Mouse (Mus musculus): ENCODE results near the gene Gm11011. TPM values are rescaled to one million over a fixed set of nuclear protein-coding genes. Genes with fewer than 3 reads are reported as not detected.
A peak's percentile ranks its signal among the peaks of the same experiment; 100 is the strongest.

The Gm11011 gene
- polyA plus RNA-seq, 1 experiment from 2014 or later, result not detected

DNA sequence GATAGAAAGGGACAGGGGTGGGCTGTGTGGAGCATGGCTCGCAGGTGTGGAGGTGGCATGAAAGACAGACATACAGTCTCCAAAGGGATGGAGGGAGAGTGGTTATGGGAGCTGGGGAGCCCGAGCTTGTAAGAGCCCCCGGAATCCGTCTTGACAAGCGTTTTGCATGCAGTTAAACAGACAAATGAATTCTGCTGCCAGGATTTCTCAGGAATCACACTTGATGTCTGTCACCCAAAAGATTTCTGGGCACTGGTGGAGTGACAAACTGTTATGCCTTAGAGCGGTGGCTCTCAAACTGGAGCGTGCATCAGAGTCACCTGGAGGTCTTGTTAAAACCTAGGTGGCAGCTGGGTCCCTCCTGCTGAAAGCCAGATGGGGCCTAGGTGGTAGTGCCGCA lies 10.4 kb upstream of the Gm11011 start:
- DNase-seq (ENCODE audit: low spot score) (no peak), ATAC-seq (replicated peaks; ENCODE audit: low FRiP score, low TSS enrichment, low read depth) (no peak)
- Histone ChIP-seq H3K27me3 (replicated peaks; ENCODE audit: control insufficient read depth, insufficient read depth, low read length) (no peaks in the 10 kb centered on the region), H3K36me3 (ENCODE audit: control insufficient read depth, insufficient read depth, low read length) (no peaks in the 10 kb centered on the region), H3K9me3 (ENCODE audit: control insufficient read depth, low read length) (no peaks in the 10 kb centered on the region), H3K27ac (ENCODE audit: low read depth) (no peak overlapping the region), H3K9ac (ENCODE audit: low read length) (no peak overlapping the region), H3K4me1 (replicated peaks; ENCODE audit: control insufficient read depth, insufficient read depth, low read length) (peaks cover 8% of the 10 kb centered on the region; the same call in 1 of the 2 replicates), H3K4me2 (ENCODE audit: low read length) (no peak overlapping the region), H3K4me3 (ENCODE audit: low read depth, low read length) (no peak overlapping the region)
- 88% methylated on average over 8 of the region's 8 CpGs for WGBS

- Histone ChIP-seq H3K27ac (ENCODE audit: low read depth) (no peak overlapping the region), H3K4me1 (replicated peaks; ENCODE audit: control insufficient read depth, insufficient read depth, low read length) (peaks cover 8% of the 10 kb centered on the region; the same call in 1 of the 2 replicates), H3K4me3 (ENCODE audit: low read depth, low read length) (no peak overlapping the region), H3K9ac (ENCODE audit: low read length) (no peak overlapping the region), H3K27me3 (replicated peaks; ENCODE audit: control insufficient read depth, insufficient read depth, low read length) (no peaks in the 10 kb centered on the region), H3K4me2 (ENCODE audit: low read length) (no peak overlapping the region), H3K36me3 (ENCODE audit: control insufficient read depth, insufficient read depth, low read length) (no peaks in the 10 kb centered on the region), H3K9me3 (ENCODE audit: control insufficient read depth, low read length) (no peaks in the 10 kb centered on the region)
- ATAC-seq (replicated peaks; ENCODE audit: low FRiP score, low TSS enrichment, low read depth) (no peak), DNase-seq (ENCODE audit: low spot score) (no peak)
- WGBS, result 77% methylated on average over 6 of the region's 6 CpGs
Measured at GRCm38 (mm10) chr2:169597357-169597756, 9.8 kb upstream of the Gm11011 start.

GRCm38 (mm10) chr2:169593742-169594141 lies 6.2 kb upstream of the Gm11011 start:
- Histone ChIP-seq H3K9me3 (ENCODE audit: control insufficient read depth, low read length) (no peaks in the 10 kb centered on the region), H3K4me2 (ENCODE audit: low read length) (no peak overlapping the region), H3K9ac (ENCODE audit: low read length) (no peak overlapping the region), H3K4me3 (ENCODE audit: low read depth, low read length) (no peak overlapping the region), H3K36me3 (ENCODE audit: control insufficient read depth, insufficient read depth, low read length) (no peaks in the 10 kb centered on the region), H3K27me3 (replicated peaks; ENCODE audit: control insufficient read depth, insufficient read depth, low read length) (no peaks in the 10 kb centered on the region), H3K27ac (ENCODE audit: low read depth) (no peak overlapping the region), H3K4me1 (replicated peaks; ENCODE audit: control insufficient read depth, insufficient read depth, low read length) (no peaks in the 10 kb centered on the region)
- DNase-seq (ENCODE audit: low spot score) (no peak), ATAC-seq (replicated peaks; ENCODE audit: low FRiP score, low TSS enrichment, low read depth) (no peak)
- 77% methylated on average over 3 of the region's 3 CpGs for WGBS

- H3K9ac ChIP-seq (ENCODE audit: low read length), result no peak overlapping the region
- DNase-seq (ENCODE audit: low spot score) (no peak), ATAC-seq (replicated peaks; ENCODE audit: low FRiP score, low TSS enrichment, low read depth) (no peak)
- no peaks in the 10 kb centered on the region for H3K36me3 ChIP-seq (ENCODE audit: control insufficient read depth, insufficient read depth, low read length)
- no peaks in the 10 kb centered on the region for H3K4me1 ChIP-seq (replicated peaks; ENCODE audit: control insufficient read depth, insufficient read depth, low read length)
- no peak overlapping the region for H3K4me2 ChIP-seq (ENCODE audit: low read length)
- no peaks in the 10 kb centered on the region for H3K27me3 ChIP-seq (replicated peaks; ENCODE audit: control insufficient read depth, insufficient read depth, low read length)
- H3K4me3 ChIP-seq (ENCODE audit: low read depth, low read length), result no peak overlapping the region
- H3K27ac ChIP-seq (ENCODE audit: low read depth), result no peak overlapping the region
- 72% methylated on average over 8 of the region's 8 CpGs for WGBS
- H3K9me3 ChIP-seq (ENCODE audit: control insufficient read depth, low read length), result no peaks in the 10 kb centered on the region
Measured at GRCm38 (mm10) chr2:169590412-169590811, 2.9 kb upstream of the Gm11011 start.

DNA sequence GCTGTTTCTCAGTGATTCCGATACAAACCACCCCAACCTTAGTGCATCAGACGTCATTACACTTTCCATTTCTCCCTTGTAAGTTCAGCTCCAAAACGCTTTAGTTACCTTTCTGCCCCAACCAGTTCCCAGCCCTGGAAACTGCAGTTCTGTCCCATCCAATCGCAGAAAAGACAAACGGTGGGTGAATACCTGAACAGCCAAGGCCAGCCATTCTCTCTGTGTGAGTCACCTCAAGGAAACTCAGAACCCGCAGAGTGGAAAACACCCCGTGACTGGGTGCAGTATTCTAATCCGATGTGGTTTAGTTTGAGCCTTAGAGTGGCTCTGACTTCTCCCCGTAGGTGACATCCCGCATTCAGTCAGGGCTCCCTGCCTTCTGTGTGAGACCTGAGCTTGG lies 2.2 kb upstream of the Gm11011 start:
- Histone ChIP-seq H3K4me1 (replicated peaks; ENCODE audit: control insufficient read depth, insufficient read depth, low read length) (no peaks in the 10 kb centered on the region), H3K27me3 (replicated peaks; ENCODE audit: control insufficient read depth, insufficient read depth, low read length) (no peaks in the 10 kb centered on the region), H3K9me3 (ENCODE audit: control insufficient read depth, low read length) (no peaks in the 10 kb centered on the region), H3K4me2 (ENCODE audit: low read length) (no peak overlapping the region), H3K27ac (ENCODE audit: low read depth) (no peak overlapping the region), H3K36me3 (ENCODE audit: control insufficient read depth, insufficient read depth, low read length) (no peaks in the 10 kb centered on the region), H3K9ac (ENCODE audit: low read length) (no peak overlapping the region), H3K4me3 (ENCODE audit: low read depth, low read length) (no peak overlapping the region)
- no peak for DNase-seq (ENCODE audit: low spot score)
- no peak for ATAC-seq (replicated peaks; ENCODE audit: low FRiP score, low TSS enrichment, low read depth)
- 89% methylated on average over 10 of the region's 10 CpGs for WGBS

DNA sequence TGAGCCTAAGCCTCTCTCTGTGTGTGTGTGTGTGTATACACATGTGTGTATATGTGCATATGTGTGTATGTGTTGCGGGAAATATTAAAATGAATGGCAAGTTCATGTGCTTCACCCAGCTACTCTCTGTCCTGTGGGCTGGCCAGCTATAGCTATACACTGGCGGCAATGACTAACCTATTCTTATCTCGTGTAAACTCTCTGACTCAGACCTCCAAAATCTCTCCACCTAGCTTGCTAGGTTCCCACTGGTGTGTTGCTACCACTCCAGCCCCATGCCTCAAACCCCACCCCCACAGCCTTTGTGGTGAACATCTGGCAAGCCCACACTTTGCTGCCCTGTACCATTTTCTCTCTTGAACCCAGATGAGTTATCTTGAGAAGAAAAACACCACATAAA lies 857 bp downstream of the Gm11011 start:
- Histone ChIP-seq H3K36me3 (ENCODE audit: control insufficient read depth, insufficient read depth, low read length) (no peaks in the 10 kb centered on the region), H3K27me3 (replicated peaks; ENCODE audit: control insufficient read depth, insufficient read depth, low read length) (no peaks in the 10 kb centered on the region), H3K27ac (ENCODE audit: low read depth) (no peak overlapping the region), H3K9ac (ENCODE audit: low read length) (no peak overlapping the region), H3K4me2 (ENCODE audit: low read length) (no peak overlapping the region), H3K9me3 (ENCODE audit: control insufficient read depth, low read length) (no peaks in the 10 kb centered on the region), H3K4me3 (ENCODE audit: low read depth, low read length) (no peak overlapping the region), H3K4me1 (replicated peaks; ENCODE audit: control insufficient read depth, insufficient read depth, low read length) (no peaks in the 10 kb centered on the region)
- ATAC-seq (replicated peaks; ENCODE audit: low FRiP score, low TSS enrichment, low read depth), result 0 out of 2 replicates have a peak, but pooled peaks have one; percentile 3
- DNase-seq (ENCODE audit: low spot score), result no peak
- WGBS, result 73% methylated on average over 3 of the region's 3 CpGs

GRCm38 (mm10) chr2:169585631-169586285 lies 1.8 kb downstream of the Gm11011 start:
- no peaks in the 10 kb centered on the region for H3K36me3 ChIP-seq (ENCODE audit: control insufficient read depth, insufficient read depth, low read length)
- H3K9ac ChIP-seq (ENCODE audit: low read length), result no peak overlapping the region
- H3K4me1 ChIP-seq (replicated peaks; ENCODE audit: control insufficient read depth, insufficient read depth, low read length), result no peaks in the 10 kb centered on the region
- no peak overlapping the region for H3K4me2 ChIP-seq (ENCODE audit: low read length)
- no peaks in the 10 kb centered on the region for H3K9me3 ChIP-seq (ENCODE audit: control insufficient read depth, low read length)
- no peaks in the 10 kb centered on the region for H3K27me3 ChIP-seq (replicated peaks; ENCODE audit: control insufficient read depth, insufficient read depth, low read length)
- ATAC-seq (replicated peaks; ENCODE audit: low FRiP score, low TSS enrichment, low read depth) (no peak), DNase-seq (ENCODE audit: low spot score) (no peak)
- WGBS, result 67% methylated on average over 12 of the region's 12 CpGs
- H3K4me3 ChIP-seq (ENCODE audit: low read depth, low read length), result no peak overlapping the region
- H3K27ac ChIP-seq (ENCODE audit: low read depth), result no peak overlapping the region

- WGBS, result 71% methylated on average over 15 of the region's 15 CpGs
Measured at GRCm38 (mm10) chr2:169584745-169585456, 2.6 kb downstream of the Gm11011 start.

DNA sequence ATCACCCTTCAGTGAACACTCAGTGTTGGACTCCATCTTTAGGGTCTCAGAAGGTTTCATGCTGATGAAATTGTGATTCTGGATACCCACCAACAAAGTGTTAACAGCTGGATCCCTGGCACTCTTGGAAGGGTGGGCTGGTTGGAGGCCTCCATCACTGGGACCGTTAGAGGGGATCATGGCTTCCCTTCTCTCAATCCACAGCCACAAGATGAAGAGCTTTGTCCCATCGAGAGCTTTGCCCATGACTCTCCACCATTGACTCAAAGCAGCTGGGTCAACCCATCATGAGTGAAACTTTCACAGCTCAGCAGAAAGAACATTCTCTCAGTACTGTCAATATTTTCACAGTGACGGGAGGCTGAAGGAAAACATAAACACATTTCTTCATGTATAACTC lies 4.1 kb downstream of the Gm11011 start:
- Histone ChIP-seq H3K4me3 (ENCODE audit: low read depth, low read length) (no peak overlapping the region), H3K4me2 (ENCODE audit: low read length) (no peak overlapping the region), H3K27ac (ENCODE audit: low read depth) (no peak overlapping the region), H3K36me3 (ENCODE audit: control insufficient read depth, insufficient read depth, low read length) (no peaks in the 10 kb centered on the region), H3K9me3 (ENCODE audit: control insufficient read depth, low read length) (no peaks in the 10 kb centered on the region), H3K4me1 (replicated peaks; ENCODE audit: control insufficient read depth, insufficient read depth, low read length) (no peaks in the 10 kb centered on the region), H3K9ac (ENCODE audit: low read length) (no peak overlapping the region), H3K27me3 (replicated peaks; ENCODE audit: control insufficient read depth, insufficient read depth, low read length) (no peaks in the 10 kb centered on the region)
- WGBS, result 78% methylated on average over 3 of the region's 3 CpGs
- no peak for ATAC-seq (replicated peaks; ENCODE audit: low FRiP score, low TSS enrichment, low read depth)
- DNase-seq (ENCODE audit: low spot score), result no peak

More at GRCm38 (mm10) chr2:169584745-169585456, 2.6 kb downstream of the Gm11011 start:
- no peaks in the 10 kb centered on the region for H3K9me3 ChIP-seq (ENCODE audit: control insufficient read depth, low read length)
- ATAC-seq (replicated peaks; ENCODE audit: low FRiP score, low TSS enrichment, low read depth), result no peak
- H3K9ac ChIP-seq (ENCODE audit: low read length), result no peak overlapping the region
- H3K27me3 ChIP-seq (replicated peaks; ENCODE audit: control insufficient read depth, insufficient read depth, low read length), result no peaks in the 10 kb centered on the region
- no peak overlapping the region for H3K4me3 ChIP-seq (ENCODE audit: low read depth, low read length)
- DNase-seq (ENCODE audit: low spot score), result no peak
- no peaks in the 10 kb centered on the region for H3K4me1 ChIP-seq (replicated peaks; ENCODE audit: control insufficient read depth, insufficient read depth, low read length)
- no peak overlapping the region for H3K4me2 ChIP-seq (ENCODE audit: low read length)
- H3K27ac ChIP-seq (ENCODE audit: low read depth), result no peak overlapping the region
- H3K36me3 ChIP-seq (ENCODE audit: control insufficient read depth, insufficient read depth, low read length), result no peaks in the 10 kb centered on the region
